Mouse (Mus musculus) E14TG2a.4 (cell line): ENCODE results near the gene Emc1.

Experiments
- H3K27me3 ChIP-seq: 2 replicates; pipeline ENCODE4 v1.6.1; 2014; ENCODE audit warnings: low read length, control low read depth; ENCODE audit not compliant: insufficient read depth
- H3K36me3 ChIP-seq: 2 replicates; pipeline ENCODE4 v1.6.1; 2014; ENCODE audit warnings: low read length, control low read depth; ENCODE audit not compliant: insufficient read depth
- H3K4me1 ChIP-seq: replicated peaks from 2 replicates; pipeline ENCODE4 v1.6.1; 2014; ENCODE audit warnings: low read depth, low read length, control low read depth
- H3K4me3 ChIP-seq: replicated peaks from 2 replicates; pipeline ENCODE4 v1.5.1; 2014; ENCODE audit warnings: mild to moderate bottlenecking, low read length
- H3K9me3 ChIP-seq: 2 replicates; pipeline ENCODE4 v1.6.1; 2014; ENCODE audit warnings: low read length, control low read depth
- CTCF ChIP-seq: conservative IDR thresholded peaks from 2 replicates; pipeline ENCODE4 v1.5.1; 2014; ENCODE audit warnings: low read length
- NANOG ChIP-seq: IDR thresholded peaks from 2 replicates; pipeline ENCODE4 v1.6.1; 2014; ENCODE audit warnings: borderline replicate concordance, low read length, mixed read lengths
- POU5F1 ChIP-seq: IDR thresholded peaks from 2 replicates; pipeline ENCODE4 v1.6.1; 2014; ENCODE audit warnings: low read length, borderline replicate concordance

Emc1 gene

DNA sequence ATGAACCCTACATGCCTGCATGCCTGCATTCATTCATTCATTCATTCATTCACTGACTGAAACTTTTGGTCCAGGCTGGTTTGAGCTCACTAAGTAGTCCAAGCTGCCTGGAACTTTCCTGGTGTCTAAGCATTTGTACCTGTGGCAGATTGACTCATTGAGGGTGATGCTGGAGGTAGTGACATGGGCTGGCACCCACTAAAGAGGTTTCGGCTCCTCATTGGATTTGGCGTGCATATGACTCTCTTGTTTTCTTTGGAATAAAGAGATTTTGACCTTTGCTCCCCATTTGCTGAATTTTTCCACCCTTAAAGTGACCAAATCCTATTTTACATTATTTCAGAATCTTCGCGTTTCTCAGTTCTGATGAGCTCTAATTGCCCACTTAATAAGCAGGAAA is 37.2 kb downstream of the Emc1 start:
- no peak overlapping the region for H3K4me3 ChIP-seq
- H3K9me3 ChIP-seq, result no peaks in the 10 kb centered on the region
- TF ChIP-seq NANOG, result no peak
- TF ChIP-seq POU5F1, result no peak
- peaks cover 74% of the 10 kb centered on the region for H3K36me3 ChIP-seq
- H3K4me1 ChIP-seq, result peaks cover 56% of the 10 kb centered on the region
- H3K27me3 ChIP-seq, result no peaks in the 10 kb centered on the region

DNA sequence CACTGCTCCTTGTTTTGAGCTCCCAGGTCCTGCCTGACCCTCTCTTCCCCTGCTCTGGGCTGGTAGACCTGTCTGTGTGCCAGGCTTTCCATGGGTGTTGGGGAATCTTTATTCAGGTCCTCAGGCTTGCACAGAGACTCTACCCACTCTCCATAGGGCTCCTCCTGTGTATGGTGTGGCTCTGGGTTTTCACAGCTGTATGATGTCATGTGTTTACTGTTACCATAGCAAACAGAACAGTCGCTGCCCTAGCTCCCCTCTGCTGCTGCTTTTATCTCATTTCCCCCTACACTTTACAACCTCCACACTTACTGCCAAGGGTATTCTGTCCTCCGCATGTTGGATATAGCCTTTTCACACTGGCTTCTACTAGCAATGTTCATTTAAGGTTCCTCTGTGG is 43.0 kb downstream of the Emc1 start:
- no peak for TF ChIP-seq POU5F1
- no peak for TF ChIP-seq NANOG
- no peak for TF ChIP-seq CTCF
- peaks cover 96% of the 10 kb centered on the region for H3K36me3 ChIP-seq
- H3K27me3 ChIP-seq, result no peaks in the 10 kb centered on the region
- H3K9me3 ChIP-seq, result no peaks in the 10 kb centered on the region
- no peak overlapping the region for H3K4me3 ChIP-seq
- H3K4me1 ChIP-seq, result peaks cover 5% of the 10 kb centered on the region; the same call in 1 of the 2 replicates

DNA sequence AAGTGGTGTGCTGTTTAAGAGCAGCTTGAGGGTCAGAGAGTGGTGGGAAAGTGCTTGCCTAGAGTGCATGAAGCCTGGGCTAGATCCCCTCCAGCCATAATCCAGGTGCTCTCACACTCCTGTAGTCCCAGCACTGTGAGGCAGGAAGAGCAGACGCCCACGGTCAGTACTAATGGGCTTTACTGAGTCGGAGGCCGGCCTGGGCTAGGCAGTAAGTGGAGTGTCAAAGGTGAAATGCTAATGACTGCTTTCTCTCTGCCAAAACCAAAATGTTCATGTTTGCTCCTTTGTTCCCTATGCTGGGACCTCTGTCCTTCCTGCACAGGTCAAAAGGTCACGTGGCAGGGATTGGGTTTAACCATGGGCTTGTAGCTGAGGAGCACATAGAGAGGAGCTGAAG is 48.1 kb downstream of the Emc1 start:
- no peaks in the 10 kb centered on the region for H3K27me3 ChIP-seq
- no peak for TF ChIP-seq CTCF
- no peak for TF ChIP-seq NANOG
- TF ChIP-seq POU5F1, result no peak
- H3K4me3 ChIP-seq, result no peak overlapping the region
- H3K4me1 ChIP-seq, result no peaks in the 10 kb centered on the region
- H3K36me3 ChIP-seq, result peaks cover 97% of the 10 kb centered on the region
- no peaks in the 10 kb centered on the region for H3K9me3 ChIP-seq

DNA sequence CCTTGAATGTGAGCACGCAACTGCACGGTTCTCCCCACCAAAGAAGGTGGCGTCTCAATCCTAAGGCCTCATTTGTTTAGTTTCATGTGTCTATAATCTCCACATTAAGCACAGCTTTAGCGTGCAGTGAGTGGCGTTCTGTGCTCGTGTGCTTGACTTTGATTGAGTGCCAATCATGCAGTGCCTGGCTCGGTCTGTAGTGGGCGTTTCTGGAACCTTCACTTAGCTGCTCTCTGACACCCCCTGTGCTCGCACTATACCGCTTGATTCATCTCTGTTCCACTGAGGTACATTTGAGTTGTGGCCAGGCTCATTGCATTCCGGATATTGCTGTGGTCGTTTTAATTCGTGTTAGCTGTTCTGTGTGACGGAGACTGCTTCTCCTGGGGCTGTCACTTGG is 50.8 kb downstream of the Emc1 start:
- Histone ChIP-seq H3K9me3 (no peaks in the 10 kb centered on the region), H3K27me3 (no peaks in the 10 kb centered on the region), H3K4me1 (no peaks in the 10 kb centered on the region), H3K4me3 (no peak overlapping the region), H3K36me3 (peaks cover 99% of the 10 kb centered on the region)
- TF ChIP-seq POU5F1, result no peak
- peak; percentile 29 for TF ChIP-seq CTCF

DNA sequence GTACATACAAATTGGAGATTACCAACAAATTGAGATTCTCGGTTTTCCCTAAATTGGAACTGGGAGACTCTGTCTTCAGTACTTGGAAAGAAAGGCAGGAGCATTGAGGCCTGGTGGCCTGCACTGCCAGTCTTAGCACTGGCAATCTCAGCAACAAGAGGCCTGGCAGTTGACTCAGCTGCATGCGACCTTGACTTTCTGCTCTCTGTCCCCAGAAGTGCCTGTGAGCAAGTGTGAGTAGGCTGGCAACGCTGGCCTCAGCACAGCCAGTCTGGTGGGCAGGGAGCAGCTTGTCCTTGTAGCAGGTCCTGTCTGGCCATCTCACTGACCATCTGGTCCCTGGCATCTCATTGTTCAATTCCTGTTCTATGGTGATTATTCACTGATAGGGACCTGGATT is 59.0 kb downstream of the Emc1 start:
- no peaks in the 10 kb centered on the region for H3K27me3 ChIP-seq
- no peaks in the 10 kb centered on the region for H3K9me3 ChIP-seq
- no peak for TF ChIP-seq POU5F1
- H3K4me3 ChIP-seq, result no peak overlapping the region
- peaks cover under 1% of the 10 kb centered on the region; the same call in 1 of the 2 replicates for H3K4me1 ChIP-seq
- peaks cover 100% of the 10 kb centered on the region for H3K36me3 ChIP-seq

DNA sequence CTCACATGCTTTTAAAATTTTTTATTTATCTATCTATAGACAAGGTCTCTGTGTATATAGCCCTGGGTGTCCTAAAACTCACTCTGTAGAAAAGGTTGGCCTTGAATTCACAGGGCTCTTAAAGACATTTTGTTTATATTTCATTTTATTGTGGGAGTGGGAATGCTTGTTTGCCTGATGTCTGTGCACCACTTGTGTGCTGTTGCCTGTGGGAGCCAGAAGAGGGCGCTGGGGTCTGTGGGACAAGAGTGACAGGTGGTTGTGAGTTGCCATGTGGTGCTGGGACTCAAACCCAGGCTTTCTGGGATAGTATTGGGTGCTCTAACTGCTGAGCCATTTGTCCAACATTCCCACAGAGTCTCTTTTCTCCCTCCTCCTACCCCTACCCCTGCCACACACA is 65.5 kb downstream of the Emc1 start:
- Histone ChIP-seq H3K4me3 (no peak overlapping the region), H3K36me3 (peaks cover 99% of the 10 kb centered on the region), H3K9me3 (no peaks in the 10 kb centered on the region), H3K27me3 (no peaks in the 10 kb centered on the region), H3K4me1 (peaks cover 12% of the 10 kb centered on the region)
- TF ChIP-seq CTCF, result peak; percentile 52
- no peak for TF ChIP-seq NANOG
- TF ChIP-seq POU5F1, result no peak

DNA sequence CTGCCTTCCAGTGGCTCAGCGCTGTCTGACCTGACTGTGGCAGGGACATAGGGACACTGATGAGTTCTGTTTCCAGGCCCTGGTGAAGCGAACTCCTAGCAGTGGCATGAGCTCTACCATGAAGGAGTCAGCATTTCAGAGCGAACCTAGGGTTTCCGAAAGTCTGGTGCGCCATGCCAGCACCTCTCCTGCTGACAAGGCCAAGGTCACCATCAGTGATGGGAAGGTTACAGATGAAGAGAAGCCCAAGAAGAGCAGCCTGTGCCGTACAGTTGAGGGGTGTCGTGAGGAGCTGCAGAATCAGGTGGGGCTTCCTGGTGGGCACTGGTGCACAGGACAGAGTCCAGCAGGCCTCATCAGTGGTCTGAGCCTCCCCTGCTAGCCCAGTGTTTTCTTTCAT is 69.2 kb downstream of the Emc1 start:
- TF ChIP-seq NANOG (no peak), POU5F1 (no peak), CTCF (no peak)
- no peak overlapping the region for H3K4me3 ChIP-seq

DNA sequence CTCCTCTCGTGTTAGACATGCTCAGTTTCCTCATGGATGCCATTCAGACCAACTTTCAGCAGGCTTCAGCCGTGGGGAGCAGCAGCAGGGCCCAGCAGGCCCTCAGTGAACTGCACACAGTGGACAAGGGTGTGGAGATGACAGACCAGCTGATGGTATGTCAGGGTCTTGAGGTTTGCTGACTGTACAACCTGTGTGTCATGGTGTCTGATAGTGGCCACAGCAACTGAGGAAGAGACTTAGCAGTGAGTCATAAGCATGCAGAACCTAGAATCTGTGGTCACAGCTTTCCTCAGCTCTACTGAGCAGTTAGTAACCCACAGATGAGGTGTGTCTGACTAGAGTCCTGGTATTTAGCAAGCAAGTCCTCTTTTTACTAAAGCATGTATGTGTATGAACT is 70.0 kb downstream of the Emc1 start:
- H3K9me3 ChIP-seq, result no peaks in the 10 kb centered on the region
- H3K36me3 ChIP-seq, result peaks cover 99% of the 10 kb centered on the region
- no peaks in the 10 kb centered on the region for H3K27me3 ChIP-seq
- peaks cover under 1% of the 10 kb centered on the region; the same call in 1 of the 2 replicates for H3K4me1 ChIP-seq
- no peak for TF ChIP-seq NANOG
- no peak for TF ChIP-seq CTCF
- TF ChIP-seq POU5F1, result no peak
- no peak overlapping the region for H3K4me3 ChIP-seq

More for the DNA sequence above, 69.2 kb downstream of the Emc1 start:
- Histone ChIP-seq H3K36me3 (peaks cover 99% of the 10 kb centered on the region), H3K9me3 (no peaks in the 10 kb centered on the region), H3K4me1 (peaks cover 9% of the 10 kb centered on the region), H3K27me3 (no peaks in the 10 kb centered on the region)

DNA sequence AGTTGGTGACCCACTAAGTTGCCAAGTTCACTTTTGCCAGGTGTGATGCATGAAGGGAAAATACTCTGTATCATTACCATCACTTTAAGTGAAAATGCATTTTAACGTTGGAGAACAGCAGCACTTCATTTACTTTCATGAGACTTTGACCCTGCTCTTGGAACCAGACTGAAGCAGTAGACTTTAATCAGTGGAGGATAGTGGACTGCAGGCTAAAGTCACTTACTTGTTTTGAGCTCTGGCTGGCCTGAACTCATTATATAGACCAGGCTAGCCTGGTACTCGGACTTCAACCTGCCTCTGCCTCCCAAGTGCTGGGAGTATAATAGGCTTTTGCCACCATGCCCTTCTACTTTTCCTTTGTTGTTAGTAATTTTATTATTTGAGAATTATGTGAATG is 70.9 kb downstream of the Emc1 start:
- Histone ChIP-seq H3K36me3 (peaks cover 99% of the 10 kb centered on the region), H3K27me3 (no peaks in the 10 kb centered on the region), H3K9me3 (no peaks in the 10 kb centered on the region), H3K4me3 (no peak overlapping the region), H3K4me1 (no peaks in the 10 kb centered on the region)
- TF ChIP-seq POU5F1 (no peak), CTCF (no peak), NANOG (no peak)
